Mouse (Mus musculus) hindbrain, embryonic 16.5 days (tissue): ENCODE measurements around the gene Gpr39. TPM values are rescaled to one million over a fixed set of nuclear protein-coding genes. Genes with fewer than 3 reads are reported as not detected.
A peak's percentile ranks its signal among the peaks of the same experiment; 100 is the strongest.

Experiments
- ATAC-seq: fragments of 200-750 bp; cut with Nextera tagmentation; 2 replicates; pipeline ENCODE4 v1.8.0; 2017; ENCODE audit warnings: moderate TSS enrichment, moderate library complexity
- H3K27ac ChIP-seq: fragments of 300-500 bp; sonication (generic); 2 replicates; pipeline ENCODE4 v1.5.1; 2014; ENCODE audit warnings: low read depth, mild to moderate bottlenecking, control low read depth, low read length, moderate library complexity
- H3K27me3 ChIP-seq: fragments of 300-500 bp; sonication (generic); replicated peaks from 2 replicates; pipeline ENCODE4 v1.6.1; 2014; ENCODE audit warnings: low read length; ENCODE audit not compliant: control insufficient read depth, insufficient read depth
- H3K36me3 ChIP-seq: fragments of 300-500 bp; sonication (generic); 2 replicates; pipeline ENCODE4 v1.6.1; 2014; ENCODE audit warnings: mild to moderate bottlenecking, low read length, moderate library complexity, mixed read lengths; ENCODE audit not compliant: control insufficient read depth, insufficient read depth
- H3K4me1 ChIP-seq: fragments of 300-500 bp; sonication (generic); 2 replicates; pipeline ENCODE4 v1.6.1; 2014; ENCODE audit warnings: low read depth, low read length; ENCODE audit not compliant: control insufficient read depth, insufficient read depth
- H3K4me2 ChIP-seq: fragments of 300-500 bp; sonication (generic); 2 replicates; pipeline ENCODE4 v1.6.1; 2014; ENCODE audit warnings: mild to moderate bottlenecking, low read length, control low read depth, moderate library complexity
- H3K4me3 ChIP-seq: fragments of 300-500 bp; sonication (generic); 2 replicates; pipeline ENCODE4 v1.5.1; 2014; ENCODE audit warnings: mild to moderate bottlenecking, low read length, control low read depth, moderate library complexity
- H3K9ac ChIP-seq: fragments of 300-500 bp; sonication (generic); 2 replicates; pipeline ENCODE4 v1.6.1; 2014; ENCODE audit warnings: low read depth, mild to moderate bottlenecking, control low read depth, low read length, moderate library complexity
- H3K9me3 ChIP-seq: fragments of 300-500 bp; sonication (generic); 2 replicates; pipeline ENCODE4 v1.6.1; 2014; ENCODE audit warnings: mild to moderate bottlenecking, low read length, moderate library complexity; ENCODE audit not compliant: control insufficient read depth
- WGBS: fragments of 180-500 bp; shearing (Covaris S2); extraction: QIAGEN DNeasy Blood & Tissue Kit; methylation state at CpG from one replicate; pipeline ENCODE4 v1.1.7; 2014; 5-methylcytosine and 5-hydroxymethylcytosine counted together
- polyA plus RNA-seq: library from polyadenylated mRNA; unstranded; fragments of >200 nt; fragmentation: Nextera tagmentation; extraction: Ambion mirVana; gene quantifications from 2 replicates; pipeline ENCODE4 v1.2.1, GENCODE M21; 2015

Gene Gpr39
- polyA plus RNA-seq, 1 experiment from 2014 or later = 0.16 TPM

DNA sequence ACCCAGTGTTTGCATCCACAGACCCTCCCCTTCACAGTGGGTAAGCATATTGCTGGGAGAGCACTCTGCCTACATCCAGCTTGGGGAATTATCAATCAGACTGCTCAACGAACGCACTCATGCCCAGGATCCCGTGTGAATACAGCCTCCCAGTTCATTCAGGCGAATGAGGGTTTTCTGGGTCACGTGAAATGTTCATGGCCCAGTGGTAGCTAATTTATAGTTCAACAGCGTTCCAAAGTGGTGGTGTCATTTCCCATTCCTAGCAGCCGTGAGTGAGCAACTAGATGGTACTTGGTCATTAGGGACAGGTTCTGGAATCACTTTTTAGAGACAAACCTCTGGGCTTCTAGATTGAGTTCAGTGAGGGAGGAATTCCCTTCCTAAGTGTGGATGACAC, 144.3 kb downstream of the Gpr39 start:
- ATAC-seq = no peak
- no peak overlapping the region for H3K27ac ChIP-seq
- H3K27me3 ChIP-seq = no peaks in the 10 kb centered on the region
- H3K4me3 ChIP-seq = no peak overlapping the region
- H3K9ac ChIP-seq = no peak overlapping the region
- H3K36me3 ChIP-seq = no peaks in the 10 kb centered on the region
- 60% methylated on average over 7 of the region's 7 CpGs for WGBS
- no peaks in the 10 kb centered on the region for H3K9me3 ChIP-seq
- no peak overlapping the region for H3K4me2 ChIP-seq
- H3K4me1 ChIP-seq = no peaks in the 10 kb centered on the region

- Histone ChIP-seq H3K4me3 (no peak overlapping the region), H3K27me3 (no peaks in the 10 kb centered on the region), H3K27ac (no peak overlapping the region), H3K9me3 (no peaks in the 10 kb centered on the region), H3K9ac (no peak overlapping the region), H3K4me2 (no peak overlapping the region), H3K4me1 (no peaks in the 10 kb centered on the region), H3K36me3 (no peaks in the 10 kb centered on the region)
- WGBS = 81% methylated on average over 4 of the region's 4 CpGs
- ATAC-seq = no peak
Measured at GRCm38 (mm10) chr1:125823611-125824010, 146.8 kb downstream of the Gpr39 start.

- no peak for ATAC-seq
- H3K4me2 ChIP-seq = no peak overlapping the region
- H3K9me3 ChIP-seq = no peaks in the 10 kb centered on the region
- H3K36me3 ChIP-seq = no peaks in the 10 kb centered on the region
- H3K27me3 ChIP-seq = no peaks in the 10 kb centered on the region
- peaks cover 3% of the 10 kb centered on the region; the same call in 1 of the 2 replicates for H3K4me1 ChIP-seq
- H3K4me3 ChIP-seq = no peak overlapping the region
- no peak overlapping the region for H3K9ac ChIP-seq
- 52% methylated on average over 1 of the region's 1 CpGs for whole genome bisulfite sequencing
- H3K27ac ChIP-seq = no peak overlapping the region
Measured at GRCm38 (mm10) chr1:125837507-125837906, 160.7 kb downstream of the Gpr39 start.

GRCm38 (mm10) chr1:125839746-125840392, 163.1 kb downstream of the Gpr39 start:
- Histone ChIP-seq H3K4me2 (no peak overlapping the region), H3K36me3 (no peaks in the 10 kb centered on the region), H3K27ac (peak overlapping the region; percentile 66), H3K4me1 (peaks cover 3% of the 10 kb centered on the region; the same call in 1 of the 2 replicates), H3K4me3 (no peak overlapping the region), H3K9me3 (no peaks in the 10 kb centered on the region), H3K9ac (no peak overlapping the region), H3K27me3 (no peaks in the 10 kb centered on the region)
- ATAC-seq = peak; percentile 82
- 34% methylated on average over 13 of the region's 13 CpGs for WGBS

- Histone ChIP-seq H3K36me3 (no peaks in the 10 kb centered on the region), H3K9ac (no peak overlapping the region), H3K4me2 (no peak overlapping the region), H3K9me3 (peaks cover 5% of the 10 kb centered on the region; the same call in 1 of the 2 replicates), H3K4me3 (no peak overlapping the region), H3K4me1 (no peaks in the 10 kb centered on the region), H3K27ac (no peak overlapping the region), H3K27me3 (no peaks in the 10 kb centered on the region)
- ATAC-seq = no peak
- WGBS = 10% methylated on average over 5 of the region's 5 CpGs
Measured at GRCm38 (mm10) chr1:125854646-125855045, 177.9 kb downstream of the Gpr39 start.

GRCm38 (mm10) chr1:125858631-125859030, 181.8 kb downstream of the Gpr39 start:
- WGBS = 69% methylated on average over 5 of the region's 5 CpGs
- no peaks in the 10 kb centered on the region for H3K27me3 ChIP-seq

DNA sequence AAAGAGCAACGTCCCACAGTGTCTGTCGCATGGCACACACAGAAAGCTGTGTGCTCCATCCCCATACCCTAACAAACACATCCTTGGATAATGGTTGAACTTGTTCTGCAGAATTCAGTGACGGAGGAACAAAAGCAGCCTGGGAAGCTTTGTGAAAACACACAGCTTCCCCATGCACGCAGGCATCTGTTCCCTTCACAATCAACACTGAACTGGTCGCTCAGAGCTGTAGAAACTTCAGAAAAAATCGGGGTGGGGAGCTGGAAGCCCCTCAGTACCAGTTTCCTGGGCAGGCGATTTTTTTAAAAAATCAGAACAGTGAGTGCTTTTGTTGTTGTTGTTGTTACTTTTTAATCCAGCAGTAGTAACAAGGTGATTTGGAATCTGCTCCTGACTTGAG, 193.3 kb downstream of the Gpr39 start:
- no peak for ATAC-seq
- no peaks in the 10 kb centered on the region for H3K9me3 ChIP-seq
- WGBS = 19% methylated on average over 7 of the region's 7 CpGs
- no peaks in the 10 kb centered on the region for H3K4me1 ChIP-seq
- no peaks in the 10 kb centered on the region for H3K27me3 ChIP-seq
- H3K36me3 ChIP-seq = no peaks in the 10 kb centered on the region
- H3K27ac ChIP-seq = no peak overlapping the region
- H3K4me2 ChIP-seq = no peak overlapping the region
- no peak overlapping the region for H3K9ac ChIP-seq
- no peak overlapping the region for H3K4me3 ChIP-seq

More at GRCm38 (mm10) chr1:125858631-125859030, 181.8 kb downstream of the Gpr39 start:
- no peaks in the 10 kb centered on the region for H3K9me3 ChIP-seq
- H3K36me3 ChIP-seq = no peaks in the 10 kb centered on the region
- no peaks in the 10 kb centered on the region for H3K4me1 ChIP-seq
- H3K4me2 ChIP-seq = no peak overlapping the region
- ATAC-seq = no peak
- no peak overlapping the region for H3K9ac ChIP-seq
- H3K27ac ChIP-seq = no peak overlapping the region
- H3K4me3 ChIP-seq = no peak overlapping the region

DNA sequence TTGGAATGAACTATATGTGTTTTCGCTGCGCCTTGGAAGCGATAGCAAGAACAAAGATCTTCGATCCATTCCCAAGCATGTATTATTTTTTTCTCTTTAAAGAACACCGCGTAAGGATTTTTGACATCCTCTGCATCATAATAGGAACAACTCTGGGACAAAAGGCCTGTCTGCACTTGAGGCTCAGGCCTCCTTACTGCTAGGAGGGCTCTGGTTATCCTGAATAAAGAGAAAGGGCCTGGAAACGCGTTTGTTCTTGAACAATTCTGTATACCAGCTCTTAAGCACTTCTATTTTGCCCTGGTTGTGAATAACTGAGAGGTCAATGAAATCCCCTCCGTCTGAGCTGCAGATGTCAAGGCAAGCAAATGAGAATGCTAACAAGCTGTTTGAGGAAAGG, 216.4 kb downstream of the Gpr39 start:
- H3K27me3 ChIP-seq = no peaks in the 10 kb centered on the region

GRCm38 (mm10) chr1:125910211-125910870, 233.5 kb downstream of the Gpr39 start:
- Histone ChIP-seq H3K9me3 (no peaks in the 10 kb centered on the region), H3K4me2 (peak overlapping the region; percentile 85), H3K27me3 (no peaks in the 10 kb centered on the region), H3K9ac (peak overlapping the region; percentile 67), H3K4me1 (peaks cover 14% of the 10 kb centered on the region), H3K27ac (no peak overlapping the region; the same call in 1 of the 2 replicates), H3K4me3 (peak overlapping the region; percentile 56), H3K36me3 (no peaks in the 10 kb centered on the region)
- WGBS = 8% methylated on average over 14 of the region's 14 CpGs
- ATAC-seq = peak; percentile 53; the same call in 1 of the 2 replicates

More for the DNA sequence above, 216.4 kb downstream of the Gpr39 start:
- Histone ChIP-seq H3K4me2 (no peak overlapping the region), H3K4me1 (no peaks in the 10 kb centered on the region), H3K36me3 (no peaks in the 10 kb centered on the region), H3K9me3 (no peaks in the 10 kb centered on the region), H3K4me3 (no peak overlapping the region), H3K27ac (no peak overlapping the region), H3K9ac (no peak overlapping the region)
- WGBS = 48% methylated on average over 9 of the region's 9 CpGs
- ATAC-seq = no peak
